Mouse (Mus musculus) liver, embryonic 13.5 days (tissue): ENCODE results near the gene Atp4b. TPM values are rescaled to one million over a fixed set of nuclear protein-coding genes. Genes with fewer than 3 reads are reported as not detected.
A peak's percentile ranks its signal among the peaks of the same experiment; 100 is the strongest.

ENCODE experiments used
- ATAC-seq: fragments of 200-750 bp; cut with Nextera tagmentation; 2 replicates; pipeline ENCODE4 v1.8.0; 2017; ENCODE audit warnings: low read depth, mild to moderate bottlenecking, moderate number of reproducible peaks, moderate library complexity
- DNase-seq: peaks from one replicate; pipeline ENCODE4 v3.0.0; 2022
- H3K27ac ChIP-seq: fragments of 300-500 bp; sonication (generic); 2 replicates; pipeline ENCODE4 v1.5.1; 2015; ENCODE audit warnings: moderate library complexity, mild to moderate bottlenecking, inconsistent platforms
- H3K27me3 ChIP-seq: fragments of 300-500 bp; sonication (generic); 2 replicates; pipeline ENCODE4 v1.6.1; 2015; ENCODE audit warnings: mild to moderate bottlenecking, inconsistent platforms
- H3K36me3 ChIP-seq: fragments of 300-500 bp; sonication (generic); 2 replicates; pipeline ENCODE4 v1.6.1; 2015; ENCODE audit warnings: mild to moderate bottlenecking, inconsistent platforms
- H3K4me1 ChIP-seq: fragments of 300-500 bp; sonication (generic); replicated peaks from 2 replicates; pipeline ENCODE4 v1.6.1; 2015; ENCODE audit warnings: inconsistent platforms
- H3K4me2 ChIP-seq: fragments of 300-500 bp; sonication (generic); 2 replicates; pipeline ENCODE4 v1.6.1; 2015; ENCODE audit warnings: inconsistent platforms, mild to moderate bottlenecking, moderate library complexity
- H3K4me3 ChIP-seq: fragments of 300-500 bp; sonication (generic); replicated peaks from 2 replicates; pipeline ENCODE4 v1.5.1; 2015; ENCODE audit warnings: mild to moderate bottlenecking, inconsistent platforms
- H3K9ac ChIP-seq: fragments of 300-500 bp; sonication (generic); 2 replicates; pipeline ENCODE4 v1.6.1; 2015; ENCODE audit warnings: mild to moderate bottlenecking, inconsistent platforms
- H3K9me3 ChIP-seq: fragments of 300-500 bp; sonication (generic); replicated peaks from 2 replicates; pipeline ENCODE4 v1.6.1; 2016; ENCODE audit warnings: inconsistent platforms
- WGBS: fragments of 180-500 bp; shearing (Covaris S2); methylation state at CpG from one replicate; pipeline ENCODE4 v1.1.7; 2015; ENCODE audit not compliant: insufficient replicate concordance; 5-methylcytosine and 5-hydroxymethylcytosine counted together
- polyA plus RNA-seq: library from polyadenylated mRNA; unstranded; fragments of >200 nt; fragmentation: Nextera tagmentation; extraction: Ambion mirVana; gene quantifications from 2 replicates; pipeline ENCODE4 v1.2.1, GENCODE M21; 2015

Atp4b gene
- polyA plus RNA-seq, 1 experiment from 2014 or later = not detected

DNA sequence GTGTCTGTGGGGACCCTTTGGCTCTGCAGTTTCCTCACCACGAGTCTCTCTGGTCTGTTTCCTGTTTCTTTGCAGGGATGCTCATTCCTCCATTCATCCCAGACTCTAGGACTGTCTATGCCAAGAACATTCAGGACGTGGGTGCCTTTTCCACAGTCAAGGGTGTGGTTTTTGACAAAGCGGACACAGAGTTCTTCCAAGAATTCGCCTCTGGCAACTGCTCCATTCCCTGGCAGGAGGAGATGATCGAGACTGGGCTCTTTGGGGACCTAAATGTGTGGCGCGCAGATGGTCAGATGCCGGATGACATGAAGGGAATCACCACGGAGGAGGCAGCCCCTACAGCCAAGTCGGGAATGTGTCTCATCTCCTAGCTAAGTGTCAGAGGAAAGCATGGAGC is 19.3 kb upstream of the Atp4b start:
- Histone ChIP-seq H3K36me3 (no peaks in the 10 kb centered on the region), H3K4me2 (no peak overlapping the region), H3K4me1 (no peaks in the 10 kb centered on the region), H3K27me3 (no peaks in the 10 kb centered on the region), H3K27ac (no peak overlapping the region), H3K9me3 (no peaks in the 10 kb centered on the region), H3K4me3 (no peak overlapping the region), H3K9ac (no peak overlapping the region)
- WGBS = 58% methylated on average over 10 of the region's 10 CpGs
- no peak for ATAC-seq
- DNase-seq = no peak

DNA sequence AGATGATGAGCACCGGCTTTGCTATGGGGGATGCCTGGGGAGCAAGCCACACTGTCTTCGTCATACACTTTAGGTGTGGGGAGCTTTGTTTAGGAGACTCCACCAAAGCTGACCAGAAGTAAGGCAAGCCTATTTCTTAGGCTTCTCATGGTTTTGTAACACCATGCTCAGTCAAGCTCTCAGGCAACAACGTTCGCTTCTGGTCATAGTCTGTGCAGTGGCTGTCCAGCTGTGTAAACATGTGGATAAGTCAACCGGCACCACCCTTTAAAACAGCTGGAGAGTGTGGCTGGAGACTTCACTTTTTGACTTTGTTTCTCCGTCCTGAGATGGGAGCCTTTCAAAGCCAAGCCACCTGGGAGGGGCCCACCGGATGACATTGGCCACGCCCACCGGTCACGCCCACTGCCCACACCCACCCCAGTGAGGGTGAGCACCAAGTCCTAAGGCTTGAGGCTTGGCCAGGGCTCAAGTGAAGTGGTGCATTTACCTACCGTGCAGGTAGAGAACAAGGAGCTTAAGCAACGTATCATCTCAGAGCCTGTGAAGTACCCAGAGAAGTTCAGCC is 17.3 kb upstream of the Atp4b start:
- ATAC-seq (no peak), DNase-seq (no peak)
- no peaks in the 10 kb centered on the region for H3K4me1 ChIP-seq
- H3K9me3 ChIP-seq = no peaks in the 10 kb centered on the region
- WGBS = 47% methylated on average over 12 of the region's 12 CpGs
- H3K4me3 ChIP-seq = no peak overlapping the region
- no peaks in the 10 kb centered on the region for H3K27me3 ChIP-seq
- H3K36me3 ChIP-seq = no peaks in the 10 kb centered on the region
- no peak overlapping the region for H3K9ac ChIP-seq
- no peak overlapping the region for H3K27ac ChIP-seq
- no peak overlapping the region for H3K4me2 ChIP-seq

DNA sequence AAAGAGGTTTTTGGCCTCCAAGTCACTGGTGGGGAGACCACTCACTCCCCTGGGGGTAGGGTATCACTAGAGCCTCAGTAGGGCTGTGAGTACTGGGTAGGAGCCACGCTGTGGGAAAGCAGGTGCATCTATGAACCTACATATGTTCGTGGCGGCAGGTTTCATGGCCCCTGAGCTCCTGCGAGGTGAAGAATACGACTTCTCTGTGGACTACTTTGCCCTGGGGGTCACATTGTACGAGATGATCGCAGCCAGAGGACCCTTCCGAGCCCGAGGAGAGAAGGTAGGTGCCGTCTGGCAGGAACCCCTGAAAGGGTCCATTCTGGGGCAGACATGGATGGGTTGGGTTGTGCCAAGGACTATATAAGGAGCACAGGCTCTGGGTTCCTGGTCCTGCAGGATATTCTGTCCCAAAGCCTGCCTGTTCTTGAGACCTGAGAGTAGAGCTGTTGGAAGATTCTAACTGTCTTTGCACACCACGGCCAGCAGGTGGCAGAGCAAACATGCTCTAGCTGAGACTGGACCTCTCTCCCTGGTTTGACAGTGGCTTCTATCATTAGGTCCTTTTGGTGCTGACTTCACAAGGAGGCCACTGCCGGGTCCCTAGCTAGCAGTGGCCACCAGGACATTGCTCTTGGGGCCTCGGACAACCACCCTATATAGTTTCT is 16.4 kb upstream of the Atp4b start:
- Histone ChIP-seq H3K36me3 (no peaks in the 10 kb centered on the region), H3K4me1 (no peaks in the 10 kb centered on the region), H3K9me3 (no peaks in the 10 kb centered on the region), H3K27me3 (0 out of 2 replicates have a peak, but pooled peaks cover 3% of the 10 kb centered on the region), H3K4me3 (no peak overlapping the region), H3K4me2 (no peak overlapping the region), H3K27ac (no peak overlapping the region), H3K9ac (no peak overlapping the region)
- no peak for ATAC-seq
- DNase-seq = peak; percentile 32
- 45% methylated on average over 13 of the region's 13 CpGs for WGBS

DNA sequence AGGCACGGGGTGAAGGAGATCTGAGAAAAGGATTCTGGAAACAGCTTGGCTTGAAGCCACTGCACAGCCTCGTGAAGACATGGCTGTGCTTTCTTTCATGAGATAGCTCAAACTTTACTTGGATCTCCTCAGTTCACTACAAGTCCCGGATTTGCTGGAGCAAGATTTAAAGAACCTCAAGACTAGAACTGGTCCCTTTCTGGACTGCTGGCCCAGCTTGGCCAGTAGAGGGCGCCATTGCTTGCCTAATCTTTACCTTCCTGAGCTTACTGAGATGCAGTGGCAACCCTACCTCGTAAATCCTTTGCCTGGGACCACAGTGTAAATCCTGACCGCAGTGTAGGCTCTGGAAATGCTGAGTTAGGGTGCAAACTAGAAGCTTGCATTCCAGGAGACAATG is 15.0 kb upstream of the Atp4b start:
- no peak overlapping the region for H3K4me3 ChIP-seq
- H3K9ac ChIP-seq = no peak overlapping the region
- H3K4me1 ChIP-seq = no peaks in the 10 kb centered on the region
- H3K4me2 ChIP-seq = no peak overlapping the region
- 22% methylated on average over 6 of the region's 6 CpGs for WGBS
- H3K27me3 ChIP-seq = 0 out of 2 replicates have a peak, but pooled peaks cover 3% of the 10 kb centered on the region
- H3K36me3 ChIP-seq = no peaks in the 10 kb centered on the region
- no peak overlapping the region for H3K27ac ChIP-seq
- H3K9me3 ChIP-seq = no peaks in the 10 kb centered on the region
- peak; percentile 18 for DNase-seq
- ATAC-seq = no peak

DNA sequence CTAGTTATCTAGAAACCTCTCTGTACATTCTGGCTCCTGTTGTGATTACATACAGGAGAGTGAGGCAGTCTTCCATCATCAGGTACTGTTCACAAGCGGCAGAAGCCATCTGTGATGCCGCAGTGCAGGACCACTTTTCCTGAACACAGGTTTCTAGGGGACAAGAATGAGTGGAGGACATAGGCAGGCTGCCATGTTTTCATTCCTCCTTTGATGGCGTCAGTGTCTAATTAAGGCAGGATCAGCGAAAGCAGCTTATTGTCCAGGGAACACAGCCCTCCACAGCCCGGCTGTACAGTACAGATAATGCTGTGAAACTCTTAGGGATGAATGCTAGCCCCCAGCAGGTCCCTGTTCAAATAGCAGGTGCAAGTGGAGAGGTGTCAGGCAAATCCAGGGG is 9.4 kb upstream of the Atp4b start:
- Histone ChIP-seq H3K36me3 (no peaks in the 10 kb centered on the region), H3K9me3 (no peaks in the 10 kb centered on the region), H3K27ac (no peak overlapping the region), H3K4me2 (no peak overlapping the region), H3K27me3 (0 out of 2 replicates have a peak, but pooled peaks cover 3% of the 10 kb centered on the region), H3K9ac (no peak overlapping the region), H3K4me3 (no peak overlapping the region), H3K4me1 (peaks cover 3% of the 10 kb centered on the region; the same call in 1 of the 2 replicates)
- whole genome bisulfite sequencing = 78% methylated on average over 5 of the region's 5 CpGs
- ATAC-seq = no peak
- DNase-seq = no peak

DNA sequence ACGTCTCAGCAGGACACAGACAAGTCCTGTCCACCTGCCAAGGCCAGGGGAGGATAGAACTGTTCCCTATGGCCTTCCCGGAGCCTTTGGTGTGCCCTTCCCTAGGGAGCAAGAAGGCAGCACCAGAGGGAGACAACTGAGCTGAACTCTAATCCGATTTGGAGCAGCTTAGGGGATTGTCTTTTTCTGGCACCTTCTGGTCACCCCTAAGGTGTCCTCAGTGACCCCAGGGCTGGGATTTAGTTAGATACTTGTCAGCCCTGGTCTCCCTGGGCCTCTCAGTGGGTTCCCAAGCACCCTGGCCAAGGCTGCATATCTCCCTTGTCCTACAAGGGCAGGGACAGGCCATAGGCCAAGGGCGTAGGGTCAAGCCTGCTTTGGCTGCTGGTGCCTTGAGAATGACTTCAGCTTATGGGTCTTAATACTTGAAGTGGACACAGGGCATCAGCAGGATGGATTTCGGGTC is 8.1 kb upstream of the Atp4b start, which contains the start of gene Grk1:
Gene Grk1, plus strand, starts transcription at position 416 of the 466 bp plus-strand sequence.
- no peak for ATAC-seq
- DNase-seq = no peak
- Histone ChIP-seq H3K36me3 (no peaks in the 10 kb centered on the region), H3K9me3 (no peaks in the 10 kb centered on the region), H3K27me3 (0 out of 2 replicates have a peak, but pooled peaks cover 3% of the 10 kb centered on the region), H3K9ac (no peak within 1 kb of the TSS), H3K4me2 (no peak within 1 kb of the TSS), H3K27ac (no peak within 1 kb of the TSS), H3K4me1 (peaks cover 3% of the 10 kb centered on the region; the same call in 1 of the 2 replicates), H3K4me3 (no peak within 1 kb of the TSS)
- 53% methylated on average over 5 of the region's 5 CpGs for WGBS

DNA sequence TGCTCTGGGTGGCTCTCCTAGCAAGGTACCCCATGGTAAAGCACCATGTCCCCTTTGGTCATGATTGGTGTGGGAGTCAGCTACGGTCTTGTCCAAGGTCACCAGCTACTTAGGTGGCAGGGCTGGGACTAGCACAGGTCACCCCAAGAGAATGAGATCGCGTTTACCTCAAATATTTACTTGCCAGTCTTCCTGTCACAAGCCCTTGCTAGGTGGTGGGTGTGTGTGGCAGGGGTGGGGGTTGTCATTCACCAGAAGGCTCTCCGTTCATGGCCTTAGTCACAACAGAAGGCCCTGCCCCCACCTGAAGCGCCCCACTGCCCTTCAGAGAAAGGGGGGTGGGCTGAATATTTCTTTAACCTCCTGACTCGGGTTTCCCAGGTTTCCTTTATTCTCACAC is 6.9 kb upstream of the Atp4b start:
- no peaks in the 10 kb centered on the region for H3K9me3 ChIP-seq
- H3K27me3 ChIP-seq = 0 out of 2 replicates have a peak, but pooled peaks cover 3% of the 10 kb centered on the region
- H3K4me1 ChIP-seq = peaks cover 3% of the 10 kb centered on the region; the same call in 1 of the 2 replicates
- ATAC-seq (no peak; the same call in 1 of the 2 replicates), DNase-seq (no peak)
- H3K27ac ChIP-seq = no peak overlapping the region
- H3K4me3 ChIP-seq = no peak overlapping the region
- WGBS = 55% methylated on average over 6 of the region's 6 CpGs
- no peak overlapping the region for H3K9ac ChIP-seq
- no peaks in the 10 kb centered on the region for H3K36me3 ChIP-seq
- H3K4me2 ChIP-seq = no peak overlapping the region

DNA sequence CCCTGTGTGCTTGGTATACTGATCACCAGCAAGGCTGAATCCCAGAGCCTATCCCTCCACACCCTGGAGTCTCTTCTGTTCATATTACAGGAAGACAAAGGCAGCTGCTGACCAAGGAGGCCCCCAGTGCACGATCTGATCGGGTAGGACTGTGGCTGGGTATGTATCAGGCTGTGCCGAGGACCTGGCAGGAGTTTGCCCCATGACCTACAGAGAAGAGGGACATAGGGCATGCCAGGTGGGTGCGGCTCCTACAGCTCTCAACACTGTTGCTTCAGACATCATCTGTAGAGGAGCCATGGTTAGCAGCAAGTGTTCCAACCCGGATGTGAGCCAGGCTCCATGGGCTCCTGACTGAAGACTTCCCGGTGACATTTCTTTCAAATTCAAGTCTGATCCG is 2.8 kb downstream of the Atp4b start:
- Histone ChIP-seq H3K27me3 (no peaks in the 10 kb centered on the region), H3K36me3 (no peaks in the 10 kb centered on the region), H3K27ac (no peak overlapping the region), H3K4me1 (peaks cover 2% of the 10 kb centered on the region), H3K4me2 (no peak overlapping the region), H3K9me3 (no peaks in the 10 kb centered on the region), H3K4me3 (no peak overlapping the region), H3K9ac (no peak overlapping the region)
- 68% methylated on average over 7 of the region's 7 CpGs for WGBS
- DNase-seq (no peak), ATAC-seq (no peak)

DNA sequence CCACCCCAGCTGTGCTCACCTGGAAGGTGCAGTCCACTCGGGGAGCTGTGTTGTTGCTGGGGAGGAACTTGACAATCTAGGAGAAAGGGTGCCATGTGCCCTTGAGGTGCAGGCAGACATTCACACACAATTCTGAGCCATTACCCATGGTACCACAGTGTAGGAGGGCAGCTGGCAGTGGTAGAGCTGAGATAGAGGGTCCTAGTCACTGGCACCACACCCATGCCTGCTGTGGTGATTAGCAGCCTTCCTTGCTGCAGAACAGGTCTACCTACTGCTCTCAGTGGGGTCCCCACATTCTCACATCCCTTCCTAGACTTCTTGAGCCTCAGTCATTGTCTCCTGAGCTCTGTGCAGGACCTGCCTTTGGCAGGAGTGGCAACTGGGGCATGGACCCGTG is 7.9 kb downstream of the Atp4b start:
- Histone ChIP-seq H3K4me1 (peaks cover 8% of the 10 kb centered on the region), H3K27me3 (no peaks in the 10 kb centered on the region), H3K4me2 (no peak overlapping the region), H3K4me3 (no peak overlapping the region), H3K36me3 (no peaks in the 10 kb centered on the region), H3K9me3 (no peaks in the 10 kb centered on the region), H3K9ac (no peak overlapping the region), H3K27ac (no peak overlapping the region)
- no peak for DNase-seq
- 60% methylated on average over 2 of the region's 2 CpGs for WGBS
- ATAC-seq = peak; percentile 51; the same call in 1 of the 2 replicates

DNA sequence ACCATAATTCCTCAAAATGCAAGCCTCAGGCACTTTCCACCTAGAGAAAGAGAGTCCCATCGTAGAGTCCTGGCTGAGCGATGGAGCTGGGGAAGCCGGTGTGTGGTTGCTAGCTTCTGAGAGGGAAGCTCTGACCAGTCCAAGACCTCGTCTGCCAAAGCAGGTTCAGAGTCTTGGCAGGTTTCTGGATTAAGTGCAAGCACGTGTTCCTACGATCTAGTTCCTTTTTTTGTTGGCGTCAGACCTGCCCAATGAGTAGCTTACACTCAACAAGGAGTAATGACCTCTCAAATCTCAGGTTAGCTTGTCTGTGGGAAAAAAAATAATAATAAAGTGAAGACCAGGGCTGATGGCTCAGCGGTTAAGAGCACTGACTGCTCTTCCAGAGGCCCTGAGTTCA is 8.9 kb downstream of the Atp4b start:
- Histone ChIP-seq H3K36me3 (no peaks in the 10 kb centered on the region), H3K27ac (no peak overlapping the region), H3K4me2 (no peak overlapping the region), H3K4me3 (no peak overlapping the region), H3K9ac (no peak overlapping the region), H3K4me1 (peaks cover 8% of the 10 kb centered on the region), H3K27me3 (no peaks in the 10 kb centered on the region), H3K9me3 (no peaks in the 10 kb centered on the region)
- WGBS = 51% methylated on average over 8 of the region's 8 CpGs
- ATAC-seq (no peak), DNase-seq (no peak)

DNA sequence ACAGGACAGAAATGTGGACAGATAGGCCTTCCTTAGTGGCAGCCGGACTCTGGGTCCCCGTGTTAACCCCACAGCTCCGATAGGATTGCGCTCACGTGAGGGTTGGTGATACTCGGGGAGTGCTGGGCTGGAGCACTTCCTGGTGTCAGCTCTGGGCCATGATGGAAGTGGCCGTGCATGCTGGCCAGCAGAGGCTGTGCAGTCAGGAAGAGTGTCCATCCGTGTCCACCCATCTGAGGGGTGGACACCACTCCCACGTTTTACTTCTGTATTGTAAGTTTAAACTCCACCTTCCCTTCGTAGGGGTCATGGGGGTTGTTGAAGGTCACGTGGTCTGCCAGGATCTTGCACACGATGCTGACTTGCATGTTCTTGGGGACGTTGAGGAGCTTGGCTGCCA is 10.3 kb downstream of the Atp4b start:
- H3K4me1 ChIP-seq = peaks cover 8% of the 10 kb centered on the region
- ATAC-seq = no peak
- H3K9me3 ChIP-seq = no peaks in the 10 kb centered on the region
- H3K27ac ChIP-seq = no peak overlapping the region
- H3K4me2 ChIP-seq = no peak overlapping the region
- H3K9ac ChIP-seq = no peak overlapping the region
- H3K36me3 ChIP-seq = no peaks in the 10 kb centered on the region
- no peak for DNase-seq
- 68% methylated on average over 13 of the region's 13 CpGs for WGBS
- no peak overlapping the region for H3K4me3 ChIP-seq
- no peaks in the 10 kb centered on the region for H3K27me3 ChIP-seq

DNA sequence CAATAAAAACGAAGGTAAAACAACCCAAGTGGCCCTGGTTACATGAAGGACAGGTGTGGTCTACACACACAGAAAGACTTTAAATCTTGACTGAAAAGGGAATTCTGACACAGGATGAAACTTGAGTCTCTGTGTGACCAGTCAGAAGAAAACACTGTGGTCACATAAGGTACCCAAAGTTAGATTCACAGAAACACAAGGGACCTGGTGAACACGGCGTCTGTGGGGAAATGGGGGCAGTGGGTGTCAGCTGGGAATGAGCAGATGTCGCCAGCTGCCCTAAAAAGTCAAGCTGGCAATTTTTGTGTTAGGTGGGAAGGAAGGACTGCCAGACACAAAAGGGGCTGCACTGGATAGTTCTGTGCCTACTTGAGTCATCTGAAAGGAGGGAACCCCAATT is 13.6 kb downstream of the Atp4b start:
- H3K36me3 ChIP-seq = peaks cover 19% of the 10 kb centered on the region
- WGBS = 76% methylated on average over 4 of the region's 4 CpGs
- no peaks in the 10 kb centered on the region for H3K9me3 ChIP-seq
- ATAC-seq (no peak), DNase-seq (no peak)
- H3K27me3 ChIP-seq = no peaks in the 10 kb centered on the region
- H3K4me2 ChIP-seq = no peak overlapping the region
- no peak overlapping the region for H3K4me3 ChIP-seq
- no peak overlapping the region for H3K27ac ChIP-seq
- H3K4me1 ChIP-seq = no peaks in the 10 kb centered on the region
- H3K9ac ChIP-seq = no peak overlapping the region
